Comparison of ENCODE assay signal across 16 mouse cellular contexts in genomic region chr19:45510680-45511079, GRCm38 (mm10).
"Had no signal": no experiment of that assay in that cellular context is flagged by ENCODE, and none has a peak within 500 bp of the region (broad histone marks: within the 10 kb centered on the region; RNA-seq: fewer than 3 reads in every experiment).

No protein-coding gene starts in this region.

- H3K9ac ChIP-seq: limb, embryonic 15.5 days; midbrain, embryonic 12.5 days; neural tube, embryonic 15.5 days had no signal

- H3K27me3 ChIP-seq: limb, embryonic 15.5 days; megakaryocyte, embryonic 14.5 days; midbrain, embryonic 12.5 days; neural tube, embryonic 15.5 days had no signal

- ATAC-seq: intestine, postnatal 0 days; lung, postnatal 0 days; midbrain, embryonic 16.5 days had no signal

- H3K4me1 ChIP-seq: limb, embryonic 15.5 days; megakaryocyte, embryonic 14.5 days; midbrain, embryonic 12.5 days had no signal

- DNase-seq: kidney, adult 8-10 months; kidney, postnatal 36 days; lung, adult 2 months; lung, postnatal 4 days; right cerebral cortex, adult 18-20 months; right cerebral cortex, postnatal 25 days; thymus, postnatal 36 days had no signal

- H3K4me2 ChIP-seq: limb, embryonic 15.5 days; midbrain, embryonic 12.5 days; neural tube, embryonic 15.5 days had no signal

- H3K27ac ChIP-seq: kidney, postnatal 0 days; left cerebral cortex, adult 2 months; limb, embryonic 15.5 days; midbrain, embryonic 12.5 days had no signal

- H3K4me3 ChIP-seq: left cerebral cortex, adult 2 months; limb, embryonic 15.5 days; megakaryocyte, embryonic 14.5 days; midbrain, embryonic 12.5 days; neural tube, embryonic 15.5 days had no signal

- H3K9me3 ChIP-seq: limb, embryonic 15.5 days; megakaryocyte, embryonic 14.5 days; midbrain, embryonic 12.5 days; neural tube, embryonic 15.5 days had no signal
